Mouse (Mus musculus) c-Kit-positive CD71-positive TER-119-positive erythroid progenitor cells, embryonic 14.5 days (primary cell): ENCODE measurements around the gene Pdzrn4.

ENCODE experiments used
- DNase-seq: peaks from one replicate; pipeline ENCODE4 v3.0.0-alpha.2; 2013; ENCODE audit warnings: low spot score

The Pdzrn4 gene

DNA sequence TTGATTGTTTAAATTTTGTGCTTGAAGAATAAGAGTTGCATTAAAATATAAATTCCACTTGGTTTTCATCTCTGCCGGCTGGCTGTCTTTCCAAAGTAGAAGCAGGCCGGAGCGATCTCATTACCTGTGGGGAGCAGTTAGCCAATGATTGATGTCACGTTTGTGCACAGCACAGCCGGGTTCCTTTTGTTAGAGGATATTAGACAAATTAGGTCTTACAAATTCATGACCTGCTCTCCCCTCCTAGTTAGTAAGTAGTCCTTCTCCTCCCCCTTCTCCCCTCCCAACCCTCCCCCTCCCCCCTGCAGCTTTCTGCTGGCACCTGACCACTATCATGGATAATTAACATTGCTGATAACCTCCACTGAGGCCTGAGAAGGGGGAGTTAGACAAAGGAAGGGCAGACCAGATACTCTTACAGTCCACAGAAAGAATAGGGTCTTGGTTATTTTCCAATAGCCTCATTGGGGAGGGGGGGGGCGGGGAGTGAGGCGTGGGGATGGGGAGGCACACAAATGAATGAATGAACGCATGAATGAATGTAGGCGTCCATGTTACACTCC, 103.7 kb downstream of the Pdzrn4 start:
- DNase-seq = no peak

GRCm38 (mm10) chr15:92502797-92503196, 106.1 kb downstream of the Pdzrn4 start:
- no peak for DNase-seq

DNA sequence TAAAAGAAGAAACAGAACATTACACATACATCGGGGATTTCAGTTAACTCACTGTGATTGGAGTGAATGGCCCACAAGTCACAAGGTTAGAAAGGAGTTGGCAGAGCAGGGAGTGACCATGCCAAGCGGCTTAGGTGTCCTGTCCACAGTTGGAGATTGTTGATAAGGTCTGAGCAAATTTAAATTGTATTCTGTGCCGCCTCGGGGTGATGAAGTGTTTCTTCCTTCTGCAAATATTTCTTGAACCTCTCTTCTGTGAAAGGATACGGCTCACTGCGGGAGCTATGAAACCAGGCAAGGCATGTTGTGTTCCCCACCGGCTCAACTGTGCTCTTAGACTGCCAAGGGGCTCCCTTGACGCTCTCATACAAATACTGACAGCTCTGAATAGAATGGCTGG, 112.7 kb downstream of the Pdzrn4 start:
- no peak for DNase-seq

GRCm38 (mm10) chr15:92515651-92516050, 119.0 kb downstream of the Pdzrn4 start:
- DNase-seq = no peak

DNA sequence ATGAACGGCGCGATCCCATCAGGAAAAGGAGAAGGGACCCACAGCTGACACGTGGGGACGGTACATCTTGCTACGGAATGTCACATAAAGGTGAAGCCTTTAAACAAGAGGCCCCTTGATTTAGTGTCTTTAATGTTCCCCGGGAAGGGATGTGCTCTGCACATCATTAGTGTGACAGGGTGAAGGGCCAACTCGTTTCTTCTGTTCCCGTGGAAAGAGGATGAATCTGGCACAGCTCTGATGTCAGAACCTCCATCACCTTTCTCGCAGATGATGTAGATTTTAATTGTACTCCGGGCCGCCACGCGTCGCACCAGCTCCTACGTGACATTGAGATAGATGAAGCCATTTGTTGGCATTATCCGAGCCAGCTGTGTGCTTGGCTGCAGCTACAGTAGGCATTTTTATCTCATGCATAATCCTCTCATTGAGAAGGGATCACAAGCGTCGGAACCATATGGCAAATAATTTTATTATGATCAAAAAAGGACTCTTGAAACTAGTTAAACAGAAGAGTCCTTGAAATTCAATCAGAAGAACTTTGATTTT, 124.1 kb downstream of the Pdzrn4 start:
- DNase-seq = no peak

GRCm38 (mm10) chr15:92521686-92522085, 125.0 kb downstream of the Pdzrn4 start:
- DNase-seq = no peak

DNA sequence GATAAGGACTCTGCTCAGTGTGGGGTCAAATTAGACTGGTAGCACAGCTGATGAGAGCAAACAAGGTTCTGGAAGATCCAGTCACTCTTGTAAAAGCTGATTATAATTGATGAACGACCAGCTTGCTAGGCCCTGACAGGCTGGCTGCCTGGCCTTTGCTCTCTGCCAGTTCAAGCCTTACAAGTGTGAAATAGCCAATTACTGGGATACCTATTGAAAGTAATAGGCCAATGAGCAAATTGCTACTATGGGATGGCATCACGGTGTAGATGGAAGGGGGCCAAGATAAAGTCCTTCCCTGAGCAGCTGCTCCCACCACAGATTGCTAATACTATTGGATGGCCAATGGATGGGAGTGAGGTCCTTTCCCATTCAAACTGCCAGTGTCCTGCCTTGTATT, 128.2 kb downstream of the Pdzrn4 start:
- DNase-seq = no peak

GRCm38 (mm10) chr15:92525416-92525815, 128.7 kb downstream of the Pdzrn4 start:
- DNase-seq = no peak

DNA sequence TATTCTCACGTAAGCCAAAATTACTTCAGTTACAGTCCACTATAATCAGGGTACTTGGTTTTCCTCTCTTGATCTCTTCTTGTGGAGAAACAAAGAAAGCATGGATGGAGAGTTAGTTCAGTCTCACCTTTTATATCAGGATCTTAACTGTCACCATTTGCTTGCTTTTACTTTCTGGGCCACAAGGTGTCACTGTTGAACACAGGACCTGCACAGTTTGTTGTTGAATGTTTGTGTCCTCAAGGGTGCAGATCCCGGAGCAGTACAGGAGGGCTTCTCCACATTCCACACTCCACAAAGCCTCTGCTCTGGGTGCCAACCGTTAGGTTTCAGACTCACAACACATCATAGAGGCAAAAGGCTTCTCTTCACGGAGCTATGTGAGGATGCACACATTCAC, 130.1 kb downstream of the Pdzrn4 start:
- DNase-seq = peak; percentile 6

DNA sequence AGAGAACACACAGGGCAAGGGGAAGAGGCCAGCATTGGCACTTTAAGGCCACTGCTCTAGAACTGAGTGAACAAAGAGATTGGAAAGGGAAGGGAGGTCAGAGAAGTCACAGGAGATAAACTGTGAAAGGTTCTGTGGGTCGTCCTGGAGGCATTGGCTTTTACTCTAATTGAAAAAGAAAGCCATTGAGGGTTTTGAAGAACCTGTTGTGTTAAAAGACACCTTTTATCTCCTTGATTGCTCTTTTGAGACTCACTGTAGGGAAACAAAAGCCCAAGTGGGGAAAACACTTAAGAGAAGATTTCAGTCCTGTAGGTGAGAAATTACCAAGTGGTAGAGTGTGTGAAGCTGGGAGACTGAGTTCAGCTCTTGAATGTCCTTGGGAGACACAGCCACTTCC, 146.6 kb downstream of the Pdzrn4 start:
- DNase-seq = no peak

DNA sequence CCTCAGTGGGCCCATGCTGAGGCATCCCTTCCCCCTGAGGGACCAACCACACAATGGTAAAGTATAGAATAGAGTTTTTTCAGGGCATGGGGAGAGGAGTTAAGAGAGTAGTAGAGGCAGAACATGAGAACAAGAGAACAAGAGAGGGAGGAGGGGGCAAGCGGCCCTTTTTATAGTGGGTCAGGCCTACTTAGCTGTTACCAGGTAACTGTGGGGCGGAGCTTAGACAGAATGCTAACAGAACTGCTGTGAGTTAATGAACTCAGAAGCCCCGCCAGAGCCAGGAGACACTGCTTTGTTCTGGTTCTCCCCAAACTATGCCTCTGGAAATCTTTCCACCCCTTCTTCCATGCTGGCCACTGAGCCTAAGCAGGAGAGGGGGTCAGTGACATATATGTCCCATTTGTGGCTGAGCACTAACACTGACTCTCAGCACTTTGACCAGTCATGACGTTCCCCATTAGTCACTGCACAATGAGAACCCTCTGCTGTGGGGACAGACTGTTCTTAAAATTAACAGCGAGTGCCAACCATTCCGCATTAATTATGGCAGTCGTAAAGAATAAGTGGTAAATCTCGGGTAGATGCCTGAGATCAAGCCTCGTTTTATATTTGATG, 150.7 kb downstream of the Pdzrn4 start:
- DNase-seq = no peak

DNA sequence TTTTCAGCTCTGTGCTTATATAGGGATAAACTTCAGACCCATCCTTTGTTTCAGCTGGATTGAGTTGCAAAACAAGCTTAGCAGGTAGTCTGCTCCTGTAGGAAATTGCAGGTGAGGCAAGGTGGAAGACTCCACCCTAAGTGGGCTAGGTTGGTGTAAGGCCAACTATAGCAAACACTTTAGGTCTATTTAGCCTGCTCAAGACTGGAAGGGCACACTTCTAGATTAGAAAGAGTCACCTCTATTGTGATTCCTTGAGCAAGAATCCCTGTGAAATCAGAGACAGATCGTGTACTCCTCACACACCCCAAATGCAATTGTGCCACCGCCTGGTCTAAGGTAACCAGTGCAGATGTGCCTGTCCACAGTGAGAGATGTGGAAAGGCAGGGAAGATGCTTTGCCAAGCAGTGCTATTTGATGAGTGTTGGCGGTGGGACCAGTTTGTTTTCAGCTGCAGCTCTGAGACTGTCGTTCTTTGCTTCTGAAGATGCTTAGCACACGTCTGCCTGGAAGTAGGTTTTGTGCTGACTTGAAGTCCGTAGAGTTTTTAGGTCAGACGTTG, 158.4 kb downstream of the Pdzrn4 start:
- DNase-seq = no peak

DNA sequence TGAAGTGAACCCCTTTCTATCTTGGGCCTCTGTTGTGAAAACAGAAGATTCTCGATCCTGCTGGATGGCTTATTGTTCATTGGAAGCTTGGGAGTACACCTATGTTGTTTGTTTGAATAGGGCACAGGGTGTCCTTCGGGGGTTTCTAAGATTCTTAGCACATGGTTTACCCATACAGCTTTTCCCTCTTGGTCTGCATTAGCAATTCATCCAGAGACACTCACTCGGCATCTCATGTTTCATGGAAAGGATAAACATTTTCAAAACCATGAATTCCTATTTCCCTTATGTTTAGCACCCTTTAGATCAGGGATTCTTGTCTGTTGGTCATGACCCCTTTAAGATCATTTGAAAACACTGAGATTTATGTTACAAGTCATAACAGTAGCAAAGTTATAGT, 159.0 kb downstream of the Pdzrn4 start:
- DNase-seq = no peak

GRCm38 (mm10) chr15:92558592-92558991, 161.9 kb downstream of the Pdzrn4 start:
- DNase-seq = no peak

DNA sequence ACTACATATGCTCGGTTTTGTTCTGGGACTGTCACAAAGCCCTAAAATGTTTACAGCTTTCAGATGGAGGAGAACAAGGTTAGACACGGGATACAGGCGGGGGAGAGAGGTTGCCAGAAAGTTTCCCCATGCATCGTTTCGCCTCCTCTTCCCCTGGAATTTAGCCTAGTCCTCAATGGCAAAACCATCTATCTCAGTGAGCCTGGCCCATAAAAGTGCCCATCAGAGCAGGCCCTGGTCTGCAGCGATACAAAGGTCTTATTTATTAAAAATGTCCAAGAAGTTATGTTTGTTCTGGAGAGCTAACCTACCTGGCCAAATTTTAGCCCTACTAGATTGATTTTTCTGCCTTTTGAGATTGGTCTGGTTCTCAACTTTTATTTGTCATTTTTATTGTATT, 165.5 kb downstream of the Pdzrn4 start:
- no peak for DNase-seq

DNA sequence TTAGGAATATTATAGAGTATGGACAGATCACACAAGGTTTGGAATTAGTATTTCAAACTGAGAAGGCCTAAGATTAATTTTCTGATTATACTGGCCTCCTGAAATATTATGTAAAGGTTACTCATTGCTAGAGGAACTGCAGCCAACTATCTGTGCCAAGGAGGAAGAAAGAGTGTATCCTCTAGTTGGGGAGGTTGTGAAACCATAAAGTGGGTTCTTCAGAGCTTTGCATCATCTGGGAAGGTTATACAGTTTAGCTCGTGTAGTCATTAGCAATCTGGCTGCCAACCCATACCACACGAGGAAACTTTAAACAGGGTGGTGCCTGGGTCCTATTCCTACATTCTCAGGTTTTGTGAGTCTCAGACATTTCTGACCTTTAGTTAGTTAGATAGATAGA, 166.9 kb downstream of the Pdzrn4 start:
- DNase-seq = no peak

DNA sequence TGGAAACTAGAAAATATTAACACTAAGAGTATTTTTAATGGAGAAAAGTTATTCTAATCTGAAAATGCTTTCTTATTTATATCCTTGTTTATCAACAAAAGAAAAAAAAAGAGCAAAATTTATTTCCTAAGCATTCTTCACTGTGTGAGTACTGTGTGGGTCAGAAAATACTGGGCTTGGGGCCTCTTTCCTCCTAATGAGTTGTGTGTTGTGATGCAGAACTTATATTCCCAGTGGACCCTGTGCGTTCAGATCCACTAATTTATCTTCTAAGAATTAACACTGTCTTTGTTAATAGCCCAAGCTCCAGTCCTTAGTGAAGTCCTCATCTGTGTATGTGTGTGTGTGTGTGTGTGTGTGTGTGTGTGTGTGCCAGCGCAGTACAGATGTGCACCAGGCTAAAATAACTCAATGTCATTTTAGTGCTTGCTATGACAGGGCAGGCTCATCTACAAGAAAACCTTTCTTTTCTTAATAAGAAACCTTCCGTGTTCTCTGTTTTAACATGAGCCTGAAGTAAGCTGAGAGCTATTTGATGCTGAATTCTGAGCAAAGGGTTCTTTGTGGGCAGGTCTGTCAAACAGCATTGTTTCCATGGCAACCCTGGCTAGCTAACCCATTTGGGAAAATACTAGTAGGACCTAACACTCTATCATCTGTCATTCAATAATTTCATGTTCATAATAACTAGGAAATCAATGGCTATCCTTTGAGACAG, 174.0 kb downstream of the Pdzrn4 start:
- no peak for DNase-seq

DNA sequence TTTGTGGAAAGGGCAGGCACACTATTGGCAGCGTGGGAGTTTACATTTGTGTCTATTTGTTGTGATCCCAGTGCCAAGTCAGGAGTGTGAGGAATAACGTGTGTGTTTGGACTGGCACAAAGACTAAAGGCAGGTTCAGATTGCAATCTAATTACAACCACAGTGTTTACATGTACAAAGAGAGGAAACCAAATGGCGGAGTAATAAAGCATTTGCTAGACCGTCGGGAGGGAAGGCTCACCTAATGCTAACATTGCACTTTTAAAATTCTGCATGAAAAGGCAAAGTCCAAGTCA, 174.5 kb downstream of the Pdzrn4 start:
- DNase-seq = no peak

GRCm38 (mm10) chr15:92577476-92577875, 180.8 kb downstream of the Pdzrn4 start:
- no peak for DNase-seq

DNA sequence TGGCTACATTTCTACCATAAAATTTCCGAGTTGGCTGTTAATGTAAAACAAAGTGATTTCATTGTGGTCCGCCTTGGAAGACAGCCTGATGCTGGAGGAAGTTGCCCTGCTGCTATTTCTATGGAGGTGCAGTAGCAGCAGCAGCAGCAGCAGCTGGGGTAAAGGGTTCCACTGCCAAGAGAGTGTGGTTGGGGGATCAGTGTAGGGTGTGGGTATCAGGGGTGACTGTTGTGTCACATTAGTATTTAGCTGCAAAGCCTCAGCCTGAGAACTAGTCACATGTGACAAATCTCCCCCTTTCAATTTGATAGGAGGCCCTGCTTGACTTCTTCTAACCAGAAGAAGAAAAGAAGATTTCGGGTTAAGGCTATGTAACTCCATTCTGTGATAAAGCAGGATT, 183.5 kb downstream of the Pdzrn4 start:
- no peak for DNase-seq

DNA sequence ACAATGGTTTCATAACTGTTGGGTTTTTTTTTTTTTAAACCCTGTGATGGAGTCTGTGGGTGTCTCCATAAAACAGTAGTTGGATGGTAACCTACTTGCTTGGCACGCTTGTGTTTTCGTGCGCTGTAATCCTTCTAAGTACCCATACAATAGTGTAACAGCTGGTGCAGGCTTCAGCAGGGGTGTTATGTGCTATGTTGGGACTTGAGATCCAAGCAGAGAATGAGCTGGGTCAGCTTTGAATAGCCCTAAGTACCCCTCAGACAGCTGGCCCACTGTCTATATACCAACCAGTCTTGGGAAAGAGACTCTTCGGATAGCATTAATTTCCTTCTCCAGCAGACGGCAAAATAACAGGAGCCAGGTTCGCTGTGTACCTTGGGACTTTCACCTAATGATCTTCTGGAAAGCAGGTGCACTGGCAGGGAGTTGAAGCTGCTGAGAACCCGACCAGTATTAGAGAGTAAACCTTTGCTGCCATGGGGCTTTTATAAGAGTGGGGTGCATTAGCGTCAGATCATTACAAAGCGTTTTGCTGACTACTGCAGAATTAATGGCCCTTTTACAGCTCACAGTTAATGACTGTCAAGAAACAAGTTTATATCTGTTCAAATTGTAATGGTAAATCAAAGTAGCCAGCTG, 184.2 kb downstream of the Pdzrn4 start:
- DNase-seq = no peak

DNA sequence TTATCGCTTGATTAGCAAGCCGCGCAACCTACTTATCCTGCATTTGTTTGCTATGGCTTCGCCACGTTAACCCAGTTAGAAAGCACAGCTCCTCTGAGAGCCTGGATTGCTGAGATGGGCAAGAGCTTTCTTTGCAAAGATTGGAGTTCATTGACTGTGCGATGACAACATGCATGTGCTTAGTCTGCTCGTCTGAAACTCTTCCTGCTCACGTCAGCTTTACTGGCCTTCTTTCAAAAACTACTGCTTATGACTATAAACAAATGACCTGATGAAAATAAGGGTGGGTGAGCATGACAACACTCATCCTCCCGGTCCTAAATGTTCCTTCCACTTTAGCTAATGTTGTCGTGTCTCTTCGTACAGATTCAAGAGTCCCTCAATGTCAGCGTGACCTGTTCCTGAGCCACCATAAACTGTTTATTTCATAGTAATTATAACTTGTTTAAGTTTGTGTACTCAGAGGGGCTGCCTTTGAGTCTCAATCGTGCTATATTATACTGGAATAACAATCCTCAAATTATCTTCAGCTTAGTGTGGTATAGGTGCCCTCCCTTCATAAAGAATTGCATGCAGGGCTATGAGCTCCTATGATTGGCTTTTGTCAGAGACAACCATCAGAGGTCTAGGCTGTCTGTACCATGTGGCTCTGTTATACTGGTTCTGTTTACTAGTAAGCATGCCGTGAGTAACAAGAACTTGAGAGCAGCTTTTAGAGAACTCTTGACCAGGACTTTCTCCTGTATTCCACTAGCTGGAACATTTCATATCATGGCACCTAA, 187.9 kb downstream of the Pdzrn4 start:
- DNase-seq = no peak
